8 mouse cellular contexts compared by ENCODE assay signal in genomic region chr19:20727381-20727780, GRCm38 (mm10). TPM values are rescaled to one million over a fixed set of nuclear protein-coding genes. Genes with fewer than 3 reads are reported as not detected.
A peak's percentile ranks its signal among the peaks of the same experiment; 100 is the strongest.
DNase-seq lines count a peak whose midpoint lies in the region; ATAC-seq lines count a peak whose summit lies in the region.

Gene Aldh1a7, minus strand, starts transcription at chr19:20727562.

- no peak within 1 kb of the TSS for H3K4me3 ChIP-seq in kidney, embryonic 16.5 days (ENCODE audit: low read length)

- H3K36me3 ChIP-seq in kidney, embryonic 16.5 days (ENCODE audit: insufficient read depth, low read length): no peaks in the 10 kb centered on the region

- H3K9me3 ChIP-seq in kidney, embryonic 16.5 days (ENCODE audit: low read length): no peaks in the 10 kb centered on the region

- H3K4me2 ChIP-seq in kidney, embryonic 16.5 days (replicated peaks; ENCODE audit: low read depth, low read length): no peak within 1 kb of the TSS

- no peaks in the 10 kb centered on the region for H3K4me1 ChIP-seq in kidney, embryonic 16.5 days (ENCODE audit: insufficient read depth, low read length)

- H3K27me3 ChIP-seq in kidney, embryonic 16.5 days (ENCODE audit: insufficient read depth, low read length): no peaks in the 10 kb centered on the region

- ATAC-seq in kidney, embryonic 16.5 days (ENCODE audit: low FRiP score, low TSS enrichment): peak; percentile 92
- no peak for ATAC-seq in activated CD4-positive, CD25-positive, alpha-beta regulatory T cell, adult 4 months

- H3K27ac ChIP-seq in kidney, embryonic 16.5 days (ENCODE audit: low read length): no peak within 1 kb of the TSS

- no peak within 1 kb of the TSS for H3K9ac ChIP-seq in kidney, embryonic 16.5 days (replicated peaks; ENCODE audit: low read length)

- peak; percentile 12 for DNase-seq in MEL-GATA-1-ER (ENCODE audit: extremely low read depth, low read depth)
- peak; percentile 3 to 10 for DNase-seq in adrenal gland, postnatal 36 days
- DNase-seq in lung, postnatal 14 days: peak; percentile 31
- DNase-seq in spleen, postnatal 36 days (ENCODE audit: low spot score in 2 of 2): no peak
- no peak for DNase-seq in right cerebral cortex, adult 18-20 months
- no peak for DNase-seq in layer of hippocampus, adult 11-12 months (ENCODE audit: low spot score)

- 67% methylated on average over 2 of the region's 2 CpGs for WGBS in kidney, embryonic 16.5 days

RNA-seq across cellular contexts. Expression of gene Aldh1a7, which starts in this region (rescaled TPM):
- total RNA-seq in adrenal gland, postnatal 36 days (2021): 10 to 100 TPM; 10.3 to 16.8 TPM
- 5.9 and 7.7 TPM in 2 replicates for polyA plus RNA-seq in kidney, embryonic 16.5 days (2015; fragmentation: Nextera tagmentation; extraction: Ambion mirVana)
- not detected for polyA plus RNA-seq in activated CD4-positive, CD25-positive, alpha-beta regulatory T cell, adult 4 months (2017; shearing (Covaris generic))

Comparison
In these comparisons a context has a peak if more than half of its experiments do, and no peak if none do; other contexts are left out.
1. DNase-seq: peak in MEL-GATA-1-ER (single experiment), adrenal gland, postnatal 36 days (2 of 2) and lung, postnatal 14 days (single experiment); none in spleen, postnatal 36 days (0 of 2), right cerebral cortex, adult 18-20 months (single experiment) and layer of hippocampus, adult 11-12 months (single experiment).